Mouse (Mus musculus): ENCODE measurements around the gene Sp2. TPM values are rescaled to one million over a fixed set of nuclear protein-coding genes. Genes with fewer than 3 reads are reported as not detected.

Gene Sp2
- polyA plus RNA-seq, 1 experiment from 2014 or later = 18.3 TPM

DNA sequence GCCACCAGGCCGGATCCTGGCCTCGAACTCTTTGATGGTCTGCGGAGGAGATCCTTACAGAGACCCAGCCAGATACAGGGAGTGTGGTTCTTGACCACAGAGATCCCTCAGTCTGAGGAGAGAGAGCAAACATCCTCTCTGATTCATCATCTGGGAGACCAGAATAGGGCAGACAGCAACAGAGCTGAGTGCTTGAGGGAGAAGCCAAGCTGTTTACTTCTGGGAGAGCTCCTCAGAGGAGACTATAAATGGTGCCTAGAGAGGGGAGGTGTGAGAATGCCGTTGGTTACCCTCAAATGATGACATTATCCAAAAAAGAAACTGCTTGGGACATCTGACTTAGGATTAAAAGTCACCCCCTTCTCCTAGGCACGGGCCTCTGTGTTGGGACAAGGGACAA is 8.7 kb upstream of the Sp2 start:
- H3K36me3 ChIP-seq (ENCODE audit: poor library complexity, severe bottlenecking) = no peaks in the 10 kb centered on the region
- ATAC-seq = no peak
- H3K4me2 ChIP-seq = no peak overlapping the region
- H3K9me3 ChIP-seq (replicated peaks) = no peaks in the 10 kb centered on the region
- no peak overlapping the region for H3K27ac ChIP-seq
- H3K4me1 ChIP-seq = peaks cover 15% of the 10 kb centered on the region
- no peak overlapping the region for H3K4me3 ChIP-seq
- H3K9ac ChIP-seq = no peak overlapping the region
- 75% methylated on average over 5 of the region's 5 CpGs for WGBS
- peaks cover 43% of the 10 kb centered on the region for H3K27me3 ChIP-seq

DNA sequence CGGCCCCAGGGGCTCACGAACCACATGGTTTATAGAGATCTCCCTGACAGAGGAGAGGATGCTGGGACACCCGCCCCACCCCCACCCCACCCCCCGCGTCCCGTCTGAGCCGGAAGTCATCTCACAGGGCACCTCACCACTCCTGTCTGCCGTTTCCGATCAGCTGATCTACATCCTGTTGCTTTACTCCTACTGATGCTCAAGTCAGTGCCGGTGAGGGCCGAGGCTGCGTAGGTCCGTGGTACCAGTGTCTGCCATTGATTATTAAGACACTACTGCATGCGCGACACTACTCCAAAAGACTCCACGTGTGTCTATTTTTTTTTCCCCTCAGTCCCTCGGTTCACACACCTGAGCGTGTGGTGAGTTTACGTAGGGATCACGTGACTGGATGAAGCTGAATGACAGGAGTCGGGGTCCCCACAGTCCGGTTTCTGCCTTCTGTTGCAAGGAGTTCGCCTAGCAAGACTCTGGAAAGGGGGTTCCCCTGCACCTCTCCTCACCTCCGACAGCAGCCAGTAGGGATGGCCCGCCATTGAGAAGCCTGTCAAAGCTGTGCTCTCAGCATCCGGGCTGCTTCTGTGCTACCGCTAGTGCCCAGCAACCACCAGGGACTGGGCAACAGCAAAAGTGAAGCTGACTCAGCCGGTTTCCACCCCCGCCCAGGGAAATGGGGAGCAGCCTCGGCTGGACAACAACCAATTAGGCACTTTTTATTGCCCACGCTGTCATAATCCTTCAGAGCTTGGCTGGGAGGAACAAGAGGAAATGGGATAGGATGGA is 5.3 kb upstream of the Sp2 start:
- peak overlapping the region; percentile 49 for H3K9ac ChIP-seq
- 4% methylated on average over 31 of the region's 31 CpGs for WGBS
- H3K36me3 ChIP-seq (ENCODE audit: poor library complexity, severe bottlenecking) = no peaks in the 10 kb centered on the region
- peaks cover 12% of the 10 kb centered on the region; the same call in 1 of the 2 replicates for H3K4me1 ChIP-seq
- no peak overlapping the region for H3K27ac ChIP-seq
- H3K9me3 ChIP-seq (replicated peaks) = no peaks in the 10 kb centered on the region
- H3K27me3 ChIP-seq = peaks cover 72% of the 10 kb centered on the region
- ATAC-seq = peak; percentile 50; the same call in 1 of the 2 replicates
- H3K4me2 ChIP-seq = peak overlapping the region; percentile 59
- peak overlapping the region; percentile 33 for H3K4me3 ChIP-seq

DNA sequence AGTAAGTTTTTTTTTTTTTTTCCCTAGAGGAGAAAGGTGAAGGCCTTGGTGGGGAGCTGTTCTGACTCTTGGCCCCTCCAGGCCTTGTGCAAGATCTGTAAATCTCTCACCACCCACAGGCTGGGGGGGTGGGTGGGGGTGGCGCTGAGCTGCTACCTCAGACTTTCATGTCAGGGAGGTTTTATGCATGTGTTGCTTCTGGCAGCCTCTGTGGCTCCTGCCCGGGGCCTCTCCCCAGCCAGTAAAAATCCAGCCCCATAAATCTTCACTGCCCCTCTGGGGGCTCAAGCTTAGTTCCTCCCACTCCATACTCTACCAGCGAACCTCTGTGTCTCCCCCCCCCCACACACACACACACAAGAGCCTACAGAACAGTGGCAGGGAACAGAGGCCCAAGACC is 3.7 kb upstream of the Sp2 start:
- 72% methylated on average over 3 of the region's 3 CpGs for WGBS
- Histone ChIP-seq H3K27me3 (peaks cover 60% of the 10 kb centered on the region), H3K27ac (no peak overlapping the region), H3K4me3 (no peak overlapping the region), H3K4me1 (peaks cover 14% of the 10 kb centered on the region), H3K36me3 (ENCODE audit: poor library complexity, severe bottlenecking) (no peaks in the 10 kb centered on the region), H3K4me2 (no peak overlapping the region), H3K9ac (no peak overlapping the region), H3K9me3 (replicated peaks) (no peaks in the 10 kb centered on the region)
- no peak for ATAC-seq

DNA sequence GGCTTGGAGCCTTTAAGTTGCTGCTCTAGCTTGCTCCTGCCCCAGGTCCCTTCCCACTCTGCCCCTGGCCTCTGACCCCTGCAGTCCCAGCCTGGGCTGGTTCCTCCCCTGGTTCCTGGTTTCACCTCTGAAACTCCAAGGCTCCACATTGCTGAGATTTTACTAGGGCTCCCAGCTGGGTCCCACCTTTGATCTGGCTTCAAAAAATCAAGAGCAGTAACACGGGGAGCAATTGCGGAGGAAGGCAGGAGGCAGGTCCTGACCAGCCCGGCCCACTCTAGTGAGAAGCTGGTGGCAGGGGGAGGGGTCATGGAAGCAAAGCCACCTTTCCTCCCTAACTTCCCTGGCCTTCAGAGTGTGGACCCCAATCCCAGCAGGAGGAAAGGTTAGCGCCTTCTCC is 2.1 kb upstream of the Sp2 start:
- WGBS = 21% methylated on average over 4 of the region's 4 CpGs
- H3K4me1 ChIP-seq = peaks cover 14% of the 10 kb centered on the region
- no peak overlapping the region for H3K4me2 ChIP-seq
- no peak overlapping the region for H3K27ac ChIP-seq
- no peak overlapping the region for H3K9ac ChIP-seq
- H3K36me3 ChIP-seq (ENCODE audit: poor library complexity, severe bottlenecking) = no peaks in the 10 kb centered on the region
- H3K4me3 ChIP-seq = no peak overlapping the region
- H3K9me3 ChIP-seq (replicated peaks) = no peaks in the 10 kb centered on the region
- ATAC-seq = no peak
- peaks cover 60% of the 10 kb centered on the region for H3K27me3 ChIP-seq

DNA sequence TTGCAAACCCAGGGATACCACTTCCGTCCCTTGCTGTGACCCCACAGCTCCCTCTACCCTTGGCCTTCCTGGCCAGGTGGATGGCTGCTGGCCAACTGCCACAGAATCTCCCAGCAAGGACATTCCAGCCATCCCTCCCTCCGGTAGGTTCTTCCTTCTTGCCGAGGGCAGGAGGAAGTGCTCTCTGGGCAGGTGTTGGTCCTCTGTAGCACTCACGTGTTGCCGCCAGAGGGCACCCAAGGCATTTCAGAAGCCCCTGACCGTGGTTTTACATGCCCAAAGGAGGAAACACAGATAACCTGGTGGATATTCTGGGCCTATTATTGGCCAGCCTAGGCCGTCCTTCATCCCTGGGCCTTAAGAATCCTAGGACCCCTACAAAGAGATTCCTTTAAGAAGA is 404 bp downstream of the Sp2 start:
- Histone ChIP-seq H3K36me3 (ENCODE audit: poor library complexity, severe bottlenecking) (no peaks in the 10 kb centered on the region), H3K4me1 (peaks cover 9% of the 10 kb centered on the region), H3K4me2 (peak overlapping the region; percentile 42), H3K9ac (peak overlapping the region; percentile 43), H3K9me3 (replicated peaks) (no peaks in the 10 kb centered on the region), H3K27me3 (peaks cover 41% of the 10 kb centered on the region), H3K27ac (no peak overlapping the region), H3K4me3 (no peak overlapping the region)
- WGBS = 4% methylated on average over 7 of the region's 7 CpGs
- ATAC-seq = no peak

DNA sequence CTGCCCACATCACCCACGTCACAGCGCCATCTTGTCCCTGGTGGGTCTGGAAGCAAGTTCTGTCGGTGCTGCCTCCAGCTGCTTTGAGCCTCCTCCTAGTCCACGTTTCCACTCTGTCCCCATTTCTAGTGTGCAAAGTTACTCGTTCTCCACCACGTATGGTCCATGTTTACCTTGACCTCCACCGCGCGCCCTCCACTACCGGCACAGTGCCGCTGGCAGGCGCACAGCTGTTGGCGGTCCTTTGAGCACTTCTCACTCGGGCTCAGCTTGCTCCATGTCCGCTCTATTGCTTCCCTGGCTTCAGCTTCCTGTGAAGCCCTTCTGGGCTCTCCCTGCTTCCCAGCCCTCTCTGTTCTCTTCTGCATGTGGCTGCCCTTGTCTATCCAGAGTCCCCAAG is 1.3 kb downstream of the Sp2 start:
- no peak for ATAC-seq
- Histone ChIP-seq H3K4me1 (peaks cover 12% of the 10 kb centered on the region), H3K9ac (no peak overlapping the region), H3K27me3 (peaks cover 32% of the 10 kb centered on the region), H3K4me2 (no peak overlapping the region), H3K36me3 (ENCODE audit: poor library complexity, severe bottlenecking) (no peaks in the 10 kb centered on the region), H3K4me3 (no peak overlapping the region), H3K9me3 (replicated peaks) (no peaks in the 10 kb centered on the region), H3K27ac (no peak overlapping the region)
- WGBS = 82% methylated on average over 15 of the region's 15 CpGs

DNA sequence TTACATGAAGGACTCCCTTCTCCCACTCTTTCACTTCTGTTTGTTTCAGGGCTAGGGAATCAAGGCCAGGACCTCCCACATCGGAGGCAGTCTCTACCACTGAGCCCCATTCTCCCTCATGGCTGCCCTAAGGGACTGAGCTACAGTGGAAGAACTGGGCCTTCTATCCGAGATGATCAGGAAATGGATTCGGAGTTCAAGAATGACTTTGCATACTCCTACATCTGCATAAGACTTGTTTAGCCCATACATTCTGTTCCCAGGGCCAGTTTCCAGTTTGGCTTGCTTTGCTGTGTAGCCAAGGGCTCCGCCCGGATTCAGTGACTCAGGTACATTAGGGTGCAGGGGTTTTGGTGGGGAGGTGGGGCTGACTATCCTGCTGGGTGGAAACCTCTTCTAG is 2.7 kb downstream of the Sp2 start:
- peaks cover 19% of the 10 kb centered on the region for H3K27me3 ChIP-seq
- H3K36me3 ChIP-seq (ENCODE audit: poor library complexity, severe bottlenecking) = no peaks in the 10 kb centered on the region
- H3K9me3 ChIP-seq (replicated peaks) = no peaks in the 10 kb centered on the region
- 73% methylated on average over 5 of the region's 5 CpGs for WGBS
- ATAC-seq = no peak
- H3K9ac ChIP-seq = no peak overlapping the region
- no peak overlapping the region for H3K27ac ChIP-seq
- no peak overlapping the region for H3K4me3 ChIP-seq
- peaks cover 23% of the 10 kb centered on the region for H3K4me1 ChIP-seq
- H3K4me2 ChIP-seq = no peak overlapping the region

DNA sequence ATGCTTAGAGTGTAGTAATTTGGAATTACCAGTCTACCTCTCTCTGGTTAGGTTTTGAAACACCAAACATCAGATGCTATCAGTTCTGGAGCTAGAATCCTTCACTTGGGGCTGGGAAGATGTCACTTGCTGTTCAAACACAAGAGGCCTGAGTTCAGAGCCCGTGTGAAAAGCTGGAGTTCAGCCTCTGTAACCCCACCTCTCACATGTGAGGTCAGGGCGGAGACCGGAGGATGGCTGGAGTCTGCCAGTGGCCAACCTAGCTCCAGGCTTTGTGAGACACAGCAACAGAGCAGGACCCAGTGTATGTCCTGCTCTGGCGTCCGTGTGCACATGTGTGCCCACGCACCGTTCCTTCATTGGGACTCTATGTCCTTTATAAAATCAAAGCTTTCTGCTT is 3.4 kb downstream of the Sp2 start:
- Histone ChIP-seq H3K36me3 (ENCODE audit: poor library complexity, severe bottlenecking) (no peaks in the 10 kb centered on the region), H3K9me3 (replicated peaks) (no peaks in the 10 kb centered on the region), H3K4me2 (no peak overlapping the region), H3K9ac (no peak overlapping the region), H3K27ac (no peak overlapping the region), H3K4me3 (no peak overlapping the region), H3K4me1 (peaks cover 23% of the 10 kb centered on the region), H3K27me3 (peaks cover 13% of the 10 kb centered on the region)
- no peak for ATAC-seq
- WGBS = 88% methylated on average over 7 of the region's 7 CpGs

DNA sequence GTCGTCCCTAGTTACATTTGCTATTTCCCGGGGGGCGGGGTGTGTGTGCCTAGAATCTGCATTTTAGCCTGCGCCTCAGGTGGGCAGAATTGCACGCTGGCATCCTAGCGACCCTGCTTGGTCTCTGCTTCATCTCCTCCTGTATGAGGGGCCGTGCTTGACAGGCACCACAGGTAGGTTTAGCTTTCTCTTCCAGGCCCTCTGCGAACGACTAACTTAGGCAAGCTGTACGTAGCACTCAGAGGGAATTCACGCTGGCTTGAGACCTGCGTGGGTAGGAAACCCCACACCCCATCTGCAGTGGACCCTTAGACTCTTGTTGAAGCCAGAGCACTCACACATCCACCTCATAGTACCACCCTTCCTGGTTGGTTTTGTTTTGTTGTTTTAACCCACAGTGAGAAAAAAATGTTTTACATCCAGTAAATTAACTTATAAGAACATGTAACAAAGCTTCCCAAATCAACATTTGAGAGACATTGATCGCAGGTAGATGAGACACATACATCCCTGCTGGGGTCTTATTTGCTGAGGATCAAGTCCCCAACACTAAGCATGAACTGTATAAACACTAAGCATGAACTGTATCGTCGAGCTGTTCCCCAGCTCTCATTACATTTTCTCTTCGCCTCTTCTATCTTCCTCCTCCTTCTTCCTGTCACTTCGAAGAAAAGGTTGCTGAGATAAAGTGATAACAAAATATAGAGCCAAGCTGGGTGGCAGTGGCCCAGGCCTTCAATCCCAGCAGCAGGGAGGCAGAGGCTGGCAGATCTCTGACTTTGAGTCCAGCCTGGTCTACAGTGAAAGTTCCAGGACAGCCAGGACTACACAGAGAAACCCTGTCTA is 4.1 kb downstream of the Sp2 start:
- peak overlapping the region; percentile 82 for H3K27ac ChIP-seq
- H3K4me3 ChIP-seq = peak overlapping the region; percentile 52
- peak overlapping the region; percentile 82 for H3K4me2 ChIP-seq
- ATAC-seq = no peak; the same call in 1 of the 2 replicates
- H3K9me3 ChIP-seq (replicated peaks) = no peaks in the 10 kb centered on the region
- H3K9ac ChIP-seq = peak overlapping the region; percentile 74
- 34% methylated on average over 17 of the region's 17 CpGs for WGBS
- H3K36me3 ChIP-seq (ENCODE audit: poor library complexity, severe bottlenecking) = no peaks in the 10 kb centered on the region
- peaks cover 23% of the 10 kb centered on the region for H3K4me1 ChIP-seq
- peaks cover 6% of the 10 kb centered on the region for H3K27me3 ChIP-seq

DNA sequence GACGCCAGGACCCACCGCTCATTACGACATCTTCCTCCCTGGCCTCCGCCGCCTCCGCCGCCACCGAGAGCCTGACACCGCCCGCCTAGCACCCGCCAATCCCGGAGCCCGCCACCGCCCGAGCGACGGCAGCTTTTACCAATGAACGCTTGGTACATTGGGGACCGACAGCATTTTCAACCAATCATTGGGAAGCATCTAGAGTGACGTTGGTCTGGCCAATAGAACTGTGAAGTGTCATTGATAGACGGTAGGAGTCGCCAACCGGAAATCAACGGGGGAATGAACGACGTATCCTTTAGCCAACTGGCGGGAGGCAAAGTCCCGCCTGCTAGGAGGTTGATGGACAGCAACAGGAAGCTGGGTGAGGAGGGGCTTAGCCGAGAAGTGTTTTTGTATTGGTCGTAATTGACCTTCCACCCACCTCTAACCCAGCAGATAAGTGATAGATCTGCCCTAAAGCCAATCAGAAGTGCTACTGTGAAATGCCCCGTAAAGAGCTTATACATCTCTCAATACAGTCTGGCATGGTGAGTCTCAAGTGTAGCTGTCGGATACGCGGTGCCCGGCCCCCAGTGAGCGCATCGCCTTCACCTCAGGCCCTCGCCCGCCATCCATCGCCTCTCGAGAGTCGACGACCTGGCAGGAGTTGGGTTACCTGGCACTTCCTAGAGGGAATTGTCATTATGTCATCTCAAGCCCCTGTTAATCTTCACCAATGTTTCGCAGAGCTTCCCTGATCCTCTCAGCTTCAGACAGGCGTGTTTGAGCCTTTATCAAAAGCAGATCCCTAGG is 5.0 kb downstream of the Sp2 start:
- H3K4me3 ChIP-seq = peak overlapping the region; percentile 94
- peak; percentile 98 for ATAC-seq
- peak overlapping the region; percentile 83 for H3K4me2 ChIP-seq
- peak overlapping the region; percentile 96 for H3K9ac ChIP-seq
- under 1% methylated on average over 45 of the region's 45 CpGs for WGBS
- no peaks in the 10 kb centered on the region for H3K36me3 ChIP-seq (ENCODE audit: poor library complexity, severe bottlenecking)
- peak overlapping the region; percentile 88 for H3K27ac ChIP-seq
- H3K9me3 ChIP-seq (replicated peaks) = no peaks in the 10 kb centered on the region
- H3K4me1 ChIP-seq = peaks cover 29% of the 10 kb centered on the region
- no peaks in the 10 kb centered on the region for H3K27me3 ChIP-seq

DNA sequence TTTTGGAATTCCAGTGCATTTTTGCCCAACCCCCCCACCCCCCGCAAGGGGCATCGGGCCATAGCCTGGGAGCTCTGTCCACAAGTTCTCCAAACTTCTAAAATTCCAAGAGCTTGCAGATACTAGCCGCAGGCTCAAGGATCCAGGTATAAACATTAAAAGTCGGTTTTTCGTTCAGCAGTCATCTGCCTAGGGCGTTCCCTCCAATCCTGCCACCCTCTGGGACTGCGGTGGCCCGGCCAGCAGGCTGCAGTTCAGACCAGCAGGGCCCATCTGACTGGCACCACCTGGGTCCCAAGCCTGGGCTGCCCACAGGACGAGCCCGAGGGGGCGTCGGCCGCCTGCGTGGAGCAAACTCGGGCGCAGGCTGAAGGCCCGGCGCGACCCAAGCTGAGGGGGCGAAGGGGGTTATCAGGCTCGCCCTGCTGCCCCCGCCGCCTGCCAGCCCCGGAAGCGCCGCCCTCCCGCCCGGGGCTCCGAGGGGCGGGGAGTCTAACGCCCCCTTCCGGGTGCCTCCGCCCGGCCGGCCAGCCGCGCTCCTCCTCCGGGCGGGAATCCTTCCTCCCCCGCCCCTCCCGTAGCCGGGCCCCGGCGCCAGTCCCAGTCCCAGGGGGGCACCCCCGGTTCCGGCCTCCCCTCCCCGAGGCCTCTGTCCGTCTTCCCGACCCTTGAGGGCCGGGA is 5.7 kb downstream of the Sp2 start:
- Histone ChIP-seq H3K9me3 (replicated peaks) (no peaks in the 10 kb centered on the region), H3K4me2 (peak overlapping the region; percentile 83), H3K9ac (peak overlapping the region; percentile 96), H3K27me3 (no peaks in the 10 kb centered on the region), H3K27ac (peak overlapping the region; percentile 88), H3K36me3 (ENCODE audit: poor library complexity, severe bottlenecking) (no peaks in the 10 kb centered on the region), H3K4me1 (peaks cover 34% of the 10 kb centered on the region), H3K4me3 (peak overlapping the region; percentile 94)
- ATAC-seq = peak; percentile 65
- WGBS = under 1% methylated on average over 42 of the region's 50 CpGs

Measured in forebrain, embryonic 13.5 days (tissue).